Mouse (Mus musculus): Measurements from ENCODE around the gene Barhl2. TPM values are rescaled to one million over a fixed set of nuclear protein-coding genes. Genes with fewer than 3 reads are reported as not detected.

The Barhl2 gene
- polyA plus RNA-seq, 1 experiment from 2014 or later = not detected

DNA sequence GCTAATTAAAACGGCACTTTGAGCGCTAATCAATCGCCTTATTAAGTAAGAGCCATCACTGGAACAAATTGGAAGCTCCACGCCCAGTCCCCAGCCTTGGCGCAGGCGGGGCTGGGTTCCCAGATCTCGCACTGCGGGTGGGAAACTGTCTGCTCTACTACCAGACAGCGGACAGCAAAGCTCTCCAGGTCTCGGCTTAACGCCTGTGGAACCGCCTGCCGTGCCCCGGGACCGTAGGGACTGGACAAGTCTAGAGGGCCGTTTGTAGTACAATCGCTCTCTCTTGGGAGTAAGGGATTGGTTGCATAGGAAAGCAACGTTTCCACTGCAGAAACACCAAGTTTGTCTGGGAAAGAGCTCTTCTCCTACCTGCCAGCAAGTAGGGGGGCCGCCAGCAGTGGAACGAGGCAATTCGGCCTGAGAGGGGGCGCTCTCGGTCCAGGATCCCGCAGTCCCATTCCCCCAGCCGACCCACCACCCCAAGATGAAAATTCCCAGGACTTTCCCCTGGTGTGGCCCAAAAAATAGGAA, 5.8 kb upstream of the Barhl2 start:
- no peaks in the 10 kb centered on the region for H3K36me3 ChIP-seq (ENCODE audit: insufficient read depth, low read length)
- no peak overlapping the region for H3K4me2 ChIP-seq (replicated peaks; ENCODE audit: low read depth, low read length)
- H3K4me3 ChIP-seq (ENCODE audit: low read length) = no peak overlapping the region
- H3K4me1 ChIP-seq (ENCODE audit: insufficient read depth, low read length) = peaks cover 4% of the 10 kb centered on the region; the same call in 1 of the 2 replicates
- H3K27me3 ChIP-seq (ENCODE audit: insufficient read depth, low read length) = peaks cover 100% of the 10 kb centered on the region
- no peaks in the 10 kb centered on the region for H3K9me3 ChIP-seq (ENCODE audit: low read length)
- WGBS = under 1% methylated on average over 25 of the region's 25 CpGs
- no peak overlapping the region for H3K27ac ChIP-seq (ENCODE audit: low read length)
- H3K9ac ChIP-seq (replicated peaks; ENCODE audit: low read length) = no peak overlapping the region
- ATAC-seq (ENCODE audit: low FRiP score, low TSS enrichment) = no peak

DNA sequence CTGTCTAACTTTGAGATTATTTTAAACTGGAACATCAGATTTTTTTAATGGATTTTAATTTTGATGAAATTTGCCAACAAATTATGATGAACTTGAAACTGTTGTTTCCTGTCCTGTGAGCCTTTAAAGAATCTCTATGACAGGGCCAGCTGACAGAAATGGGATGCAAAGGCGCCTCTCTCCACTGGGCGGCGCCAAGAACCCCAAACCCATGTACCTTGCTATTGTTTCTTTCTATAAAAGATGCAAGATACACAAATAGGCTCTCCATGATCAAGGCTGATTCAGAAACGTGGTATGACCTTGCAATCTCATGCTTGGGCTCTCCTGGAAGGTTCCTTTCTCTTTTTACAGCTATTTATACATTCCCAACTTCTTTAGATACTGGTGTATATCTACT, 3.9 kb upstream of the Barhl2 start:
- Histone ChIP-seq H3K27me3 (ENCODE audit: insufficient read depth, low read length) (peaks cover 100% of the 10 kb centered on the region), H3K9ac (replicated peaks; ENCODE audit: low read length) (no peak overlapping the region), H3K4me1 (ENCODE audit: insufficient read depth, low read length) (peaks cover 14% of the 10 kb centered on the region), H3K36me3 (ENCODE audit: insufficient read depth, low read length) (no peaks in the 10 kb centered on the region), H3K27ac (ENCODE audit: low read length) (no peak overlapping the region), H3K4me3 (ENCODE audit: low read length) (no peak overlapping the region), H3K9me3 (ENCODE audit: low read length) (no peaks in the 10 kb centered on the region), H3K4me2 (replicated peaks; ENCODE audit: low read depth, low read length) (no peak overlapping the region)
- WGBS = under 1% methylated on average over 4 of the region's 4 CpGs
- no peak for ATAC-seq (ENCODE audit: low FRiP score, low TSS enrichment)

DNA sequence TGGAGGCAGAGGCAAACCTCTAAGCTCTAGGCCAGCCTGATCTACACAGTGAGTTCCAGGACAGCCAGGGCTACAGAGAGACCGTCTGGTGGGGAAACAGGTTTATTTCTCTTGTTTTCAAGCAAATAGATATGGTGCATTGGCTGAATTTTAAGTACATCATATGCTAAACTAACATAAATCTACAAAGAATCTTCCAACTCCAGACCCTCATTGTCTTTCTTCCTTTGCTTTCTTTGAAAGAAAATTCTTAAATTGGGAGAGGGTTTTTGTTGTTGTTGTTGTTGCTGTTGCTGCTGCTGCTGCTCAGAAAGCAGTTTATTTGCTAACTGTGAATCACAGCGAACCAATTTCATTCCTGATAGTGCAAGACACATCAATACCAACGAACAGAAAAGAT, 3.5 kb upstream of the Barhl2 start:
- Histone ChIP-seq H3K9ac (replicated peaks; ENCODE audit: low read length) (no peak overlapping the region), H3K4me3 (ENCODE audit: low read length) (no peak overlapping the region), H3K4me1 (ENCODE audit: insufficient read depth, low read length) (peaks cover 14% of the 10 kb centered on the region), H3K4me2 (replicated peaks; ENCODE audit: low read depth, low read length) (no peak overlapping the region), H3K36me3 (ENCODE audit: insufficient read depth, low read length) (no peaks in the 10 kb centered on the region), H3K9me3 (ENCODE audit: low read length) (no peaks in the 10 kb centered on the region), H3K27ac (ENCODE audit: low read length) (no peak overlapping the region), H3K27me3 (ENCODE audit: insufficient read depth, low read length) (peaks cover 98% of the 10 kb centered on the region)
- ATAC-seq (ENCODE audit: low FRiP score, low TSS enrichment) = no peak
- 6% methylated on average over 3 of the region's 3 CpGs for WGBS

GRCm38 (mm10) chr5:106460535-106460934, 2.6 kb upstream of the Barhl2 start:
- ATAC-seq (ENCODE audit: low FRiP score, low TSS enrichment) = no peak
- H3K4me3 ChIP-seq (ENCODE audit: low read length) = no peak overlapping the region
- H3K27ac ChIP-seq (ENCODE audit: low read length) = no peak overlapping the region
- no peak overlapping the region for H3K4me2 ChIP-seq (replicated peaks; ENCODE audit: low read depth, low read length)
- no peaks in the 10 kb centered on the region for H3K36me3 ChIP-seq (ENCODE audit: insufficient read depth, low read length)
- no peaks in the 10 kb centered on the region for H3K9me3 ChIP-seq (ENCODE audit: low read length)
- H3K27me3 ChIP-seq (ENCODE audit: insufficient read depth, low read length) = peaks cover 96% of the 10 kb centered on the region
- H3K4me1 ChIP-seq (ENCODE audit: insufficient read depth, low read length) = peaks cover 14% of the 10 kb centered on the region
- H3K9ac ChIP-seq (replicated peaks; ENCODE audit: low read length) = no peak overlapping the region
- 1% methylated on average over 17 of the region's 17 CpGs for WGBS

DNA sequence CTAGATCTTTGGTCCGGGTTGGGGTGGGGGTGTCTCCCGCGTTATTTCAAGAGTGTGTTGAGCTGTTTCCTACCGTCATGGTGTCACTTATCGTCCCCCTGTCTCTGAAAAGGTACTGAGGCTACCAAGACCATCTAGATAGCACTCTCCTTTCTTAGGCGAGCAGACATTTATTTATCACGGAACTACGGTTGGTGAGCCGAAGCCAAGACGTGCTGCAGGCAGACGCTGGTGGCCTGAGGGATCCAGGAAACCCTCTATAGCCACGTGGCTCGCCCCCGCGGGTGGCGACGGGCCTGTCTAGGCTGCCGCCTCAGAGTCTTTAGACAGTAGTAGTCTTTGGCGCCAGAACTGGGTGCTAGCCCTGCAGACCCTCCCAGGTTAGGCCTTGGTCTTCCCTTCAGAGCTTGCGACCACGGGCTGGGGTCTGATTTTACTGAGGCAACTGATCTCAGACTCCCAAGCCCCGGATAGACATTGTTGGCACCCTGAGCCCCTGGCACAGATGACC, 2.1 kb upstream of the Barhl2 start:
- 0% methylated on average over 22 of the region's 22 CpGs for whole genome bisulfite sequencing
- no peak overlapping the region for H3K27ac ChIP-seq (ENCODE audit: low read length)

DNA sequence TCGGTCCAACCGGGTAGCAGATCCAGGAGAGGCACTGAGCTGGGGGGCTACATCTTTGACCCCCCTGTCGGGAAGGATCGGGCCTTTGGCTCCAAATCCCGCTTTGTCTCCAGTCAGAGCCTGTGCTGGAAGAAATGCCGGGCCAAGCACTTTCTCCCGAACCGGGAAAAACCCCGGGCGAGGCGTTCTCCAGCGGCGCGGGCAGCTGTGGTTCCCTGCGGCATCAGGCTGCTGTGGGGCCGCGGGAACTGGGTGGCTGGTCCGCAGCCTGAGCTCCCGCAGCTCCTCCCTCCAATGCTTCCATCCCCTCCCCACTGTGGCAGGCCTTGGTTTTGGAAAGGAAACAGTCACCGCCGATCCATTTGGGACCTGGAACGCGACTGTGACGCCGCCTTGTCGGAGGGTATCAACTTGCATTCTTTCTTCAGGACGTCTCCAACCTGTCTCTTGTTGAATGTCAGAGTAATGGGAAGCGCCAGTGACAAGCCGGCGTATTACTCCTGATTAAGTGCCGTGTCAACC, 1.2 kb upstream of the Barhl2 start:
- Histone ChIP-seq H3K4me3 (ENCODE audit: low read length) (peak overlapping the region; percentile 51), H3K4me2 (replicated peaks; ENCODE audit: low read depth, low read length) (peak overlapping the region; percentile 76; the same call in 1 of the 2 replicates), H3K9ac (replicated peaks; ENCODE audit: low read length) (no peak overlapping the region), H3K27ac (ENCODE audit: low read length) (no peak overlapping the region), H3K36me3 (ENCODE audit: insufficient read depth, low read length) (no peaks in the 10 kb centered on the region), H3K9me3 (ENCODE audit: low read length) (no peaks in the 10 kb centered on the region), H3K27me3 (ENCODE audit: insufficient read depth, low read length) (peaks cover 96% of the 10 kb centered on the region), H3K4me1 (ENCODE audit: insufficient read depth, low read length) (peaks cover 14% of the 10 kb centered on the region)
- WGBS = 0% methylated on average over 31 of the region's 31 CpGs
- no peak for ATAC-seq (ENCODE audit: low FRiP score, low TSS enrichment)

More for the DNA sequence above, 2.1 kb upstream of the Barhl2 start:
- no peak overlapping the region for H3K4me3 ChIP-seq (ENCODE audit: low read length)
- H3K4me2 ChIP-seq (replicated peaks; ENCODE audit: low read depth, low read length) = no peak overlapping the region
- peaks cover 96% of the 10 kb centered on the region for H3K27me3 ChIP-seq (ENCODE audit: insufficient read depth, low read length)
- H3K4me1 ChIP-seq (ENCODE audit: insufficient read depth, low read length) = peaks cover 14% of the 10 kb centered on the region
- H3K9me3 ChIP-seq (ENCODE audit: low read length) = no peaks in the 10 kb centered on the region
- ATAC-seq (ENCODE audit: low FRiP score, low TSS enrichment) = no peak
- H3K9ac ChIP-seq (replicated peaks; ENCODE audit: low read length) = no peak overlapping the region
- H3K36me3 ChIP-seq (ENCODE audit: insufficient read depth, low read length) = no peaks in the 10 kb centered on the region

DNA sequence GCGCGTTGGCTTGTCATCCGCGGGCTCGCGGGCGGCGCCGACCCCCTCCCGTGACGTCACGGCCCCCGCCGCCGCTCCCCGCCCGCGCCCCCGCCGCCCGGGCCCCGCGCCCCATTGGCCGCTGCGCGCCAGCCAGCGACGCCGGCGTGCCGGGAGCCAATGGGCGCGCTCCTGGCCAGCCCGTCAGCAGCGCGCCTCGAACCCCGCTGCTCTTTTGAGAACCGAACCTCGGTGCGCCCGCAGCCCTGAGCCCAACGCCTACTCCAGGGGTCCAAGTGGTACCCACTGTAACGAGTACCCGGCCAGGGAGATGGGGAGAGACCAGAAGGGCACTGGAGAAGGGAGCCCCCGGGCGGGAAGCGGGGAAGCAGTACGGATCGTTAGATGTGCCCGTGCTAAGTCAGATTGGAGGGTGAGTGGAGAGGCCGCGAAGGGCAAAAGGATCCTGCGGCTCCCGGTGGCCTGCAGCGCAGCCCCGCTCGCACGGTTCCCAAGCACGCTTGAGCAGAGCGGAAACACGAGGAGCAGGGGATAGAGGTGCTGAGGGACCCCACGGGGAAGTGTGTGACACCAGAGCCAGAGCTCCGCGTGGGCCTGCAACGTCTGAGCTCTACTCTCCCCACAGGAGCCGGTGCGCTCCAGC, 632 bp upstream of the Barhl2 start:
- under 1% methylated on average over 63 of the region's 68 CpGs for WGBS
- peak overlapping the region; percentile 76 for H3K4me2 ChIP-seq (replicated peaks; ENCODE audit: low read depth, low read length)
- no peak overlapping the region for H3K27ac ChIP-seq (ENCODE audit: low read length)
- peaks cover 96% of the 10 kb centered on the region for H3K27me3 ChIP-seq (ENCODE audit: insufficient read depth, low read length)
- no peak overlapping the region for H3K9ac ChIP-seq (replicated peaks; ENCODE audit: low read length)
- peak; percentile 61 for ATAC-seq (ENCODE audit: low FRiP score, low TSS enrichment)
- H3K36me3 ChIP-seq (ENCODE audit: insufficient read depth, low read length) = no peaks in the 10 kb centered on the region
- H3K9me3 ChIP-seq (ENCODE audit: low read length) = no peaks in the 10 kb centered on the region
- H3K4me1 ChIP-seq (ENCODE audit: insufficient read depth, low read length) = peaks cover 14% of the 10 kb centered on the region
- H3K4me3 ChIP-seq (ENCODE audit: low read length) = peak overlapping the region; percentile 51

DNA sequence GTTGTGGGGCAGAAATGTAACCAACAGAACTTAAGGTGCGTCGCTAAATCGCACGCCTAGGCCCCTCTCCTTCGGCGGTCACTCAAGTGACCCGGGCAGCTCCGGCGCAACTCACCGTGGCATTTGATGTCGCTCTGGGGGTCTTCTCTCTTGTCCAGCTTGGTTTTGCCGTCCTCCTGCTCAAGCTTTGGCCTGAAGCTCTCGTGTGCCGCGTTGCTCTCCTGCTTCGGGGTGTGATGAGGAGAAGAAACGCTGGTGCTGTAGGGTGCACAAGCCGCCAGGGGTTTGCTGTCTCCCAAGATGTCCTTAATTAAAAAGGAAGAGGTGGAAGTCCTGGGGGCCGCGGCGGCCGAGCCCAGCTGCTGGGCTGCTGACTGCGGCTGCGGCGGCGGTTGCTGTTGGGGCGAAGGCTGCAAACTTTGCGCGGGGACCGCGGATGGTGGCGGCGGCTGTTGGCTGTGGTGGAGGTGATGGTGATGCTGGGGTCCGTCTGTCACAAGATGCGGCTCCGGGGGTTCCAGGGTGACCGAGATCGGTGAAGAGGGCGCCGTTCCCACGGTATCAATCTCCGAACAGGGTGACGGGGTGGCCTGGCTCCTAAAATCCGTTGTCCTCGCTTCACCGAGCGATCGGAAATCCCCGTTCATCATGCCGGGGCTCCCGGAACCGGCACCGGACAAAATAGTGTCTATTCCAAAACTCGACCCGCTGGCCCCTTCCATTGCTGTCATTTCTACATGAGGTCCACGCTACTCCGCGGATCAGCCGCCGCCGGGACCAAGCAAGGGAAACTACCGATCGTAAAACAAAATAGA, 648 bp downstream of the Barhl2 start:
- peaks cover 14% of the 10 kb centered on the region for H3K4me1 ChIP-seq (ENCODE audit: insufficient read depth, low read length)
- no peak for ATAC-seq (ENCODE audit: low FRiP score, low TSS enrichment)
- under 1% methylated on average over 62 of the region's 63 CpGs for WGBS
- H3K4me2 ChIP-seq (replicated peaks; ENCODE audit: low read depth, low read length) = peak overlapping the region; percentile 76; the same call in 1 of the 2 replicates
- H3K4me3 ChIP-seq (ENCODE audit: low read length) = peak overlapping the region; percentile 51; the same call in 1 of the 2 replicates
- no peaks in the 10 kb centered on the region for H3K36me3 ChIP-seq (ENCODE audit: insufficient read depth, low read length)
- no peak overlapping the region for H3K27ac ChIP-seq (ENCODE audit: low read length)
- H3K27me3 ChIP-seq (ENCODE audit: insufficient read depth, low read length) = peaks cover 94% of the 10 kb centered on the region
- no peak overlapping the region for H3K9ac ChIP-seq (replicated peaks; ENCODE audit: low read length)
- no peaks in the 10 kb centered on the region for H3K9me3 ChIP-seq (ENCODE audit: low read length)

DNA sequence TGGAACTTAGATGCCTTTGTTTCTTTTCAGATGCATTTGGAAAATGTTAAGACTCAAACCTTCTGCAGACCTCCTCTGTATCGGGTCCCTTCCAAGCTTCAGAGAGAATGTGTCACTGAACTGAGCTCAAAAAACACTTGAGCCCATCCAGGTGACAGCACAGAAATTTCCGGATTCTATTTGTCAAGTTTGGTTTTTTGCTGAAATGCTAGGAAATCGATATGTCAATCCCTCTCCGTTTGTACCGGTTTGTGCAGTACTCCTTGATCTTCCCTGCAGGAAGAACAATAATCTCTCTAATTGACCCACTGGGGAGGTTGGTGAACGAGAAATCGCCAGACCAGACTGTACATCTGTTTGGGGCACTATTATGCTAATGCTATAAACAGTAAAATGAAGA, 2.0 kb downstream of the Barhl2 start:
- H3K9ac ChIP-seq (replicated peaks; ENCODE audit: low read length) = no peak overlapping the region
- no peaks in the 10 kb centered on the region for H3K36me3 ChIP-seq (ENCODE audit: insufficient read depth, low read length)
- no peak overlapping the region for H3K4me2 ChIP-seq (replicated peaks; ENCODE audit: low read depth, low read length)
- WGBS = 1% methylated on average over 7 of the region's 7 CpGs
- no peak for ATAC-seq (ENCODE audit: low FRiP score, low TSS enrichment)
- H3K4me3 ChIP-seq (ENCODE audit: low read length) = no peak overlapping the region
- peaks cover 93% of the 10 kb centered on the region for H3K27me3 ChIP-seq (ENCODE audit: insufficient read depth, low read length)
- H3K4me1 ChIP-seq (ENCODE audit: insufficient read depth, low read length) = peaks cover 14% of the 10 kb centered on the region
- H3K9me3 ChIP-seq (ENCODE audit: low read length) = no peaks in the 10 kb centered on the region
- no peak overlapping the region for H3K27ac ChIP-seq (ENCODE audit: low read length)
